Mouse (Mus musculus) embryonic facial prominence, embryonic 13.5 days (tissue): ENCODE measurements around the gene Bdp1. TPM values are rescaled to one million over a fixed set of nuclear protein-coding genes. Genes with fewer than 3 reads are reported as not detected.

Source experiments
- ATAC-seq: fragments of 200-750 bp; cut with Nextera tagmentation; 2 replicates; pipeline ENCODE4 v1.8.0; 2017; ENCODE audit warnings: low read depth; ENCODE audit not compliant: insufficient number of reproducible peaks, insufficient read depth, low FRiP score, low TSS enrichment
- H3K27ac ChIP-seq: fragments of 300-500 bp; sonication (generic); 2 replicates; pipeline ENCODE4 v1.5.1; 2015; ENCODE audit warnings: moderate library complexity, mild to moderate bottlenecking, inconsistent platforms
- H3K27me3 ChIP-seq: fragments of 300-500 bp; sonication (generic); 2 replicates; pipeline ENCODE4 v1.6.1; 2015; ENCODE audit warnings: mild to moderate bottlenecking, inconsistent platforms
- H3K36me3 ChIP-seq: fragments of 300-500 bp; sonication (generic); 2 replicates; pipeline ENCODE4 v1.6.1; 2015; ENCODE audit warnings: mild to moderate bottlenecking, inconsistent platforms
- H3K4me1 ChIP-seq: fragments of 300-500 bp; sonication (generic); 2 replicates; pipeline ENCODE4 v1.6.1; 2015; ENCODE audit warnings: inconsistent platforms
- H3K4me2 ChIP-seq: fragments of 300-500 bp; sonication (generic); 2 replicates; pipeline ENCODE4 v1.6.1; 2015; ENCODE audit warnings: moderate library complexity, mild to moderate bottlenecking, inconsistent platforms
- H3K4me3 ChIP-seq: fragments of 300-500 bp; sonication (generic); 2 replicates; pipeline ENCODE4 v1.5.1; 2015; ENCODE audit warnings: mild to moderate bottlenecking, inconsistent platforms
- H3K9ac ChIP-seq: fragments of 300-500 bp; sonication (generic); 2 replicates; pipeline ENCODE4 v1.6.1; 2015; ENCODE audit warnings: mild to moderate bottlenecking, inconsistent platforms
- H3K9me3 ChIP-seq: fragments of 300-500 bp; sonication (generic); 2 replicates; pipeline ENCODE4 v1.6.1; 2016; ENCODE audit warnings: inconsistent platforms
- WGBS: fragments of 180-500 bp; shearing (Covaris S2); methylation state at CpG from one replicate; pipeline ENCODE4 v1.1.7; 2015; ENCODE audit warnings: mixed read lengths; 5-methylcytosine and 5-hydroxymethylcytosine counted together
- polyA plus RNA-seq: library from polyadenylated mRNA; unstranded; fragments of >200 nt; fragmentation: Nextera tagmentation; extraction: Ambion mirVana; gene quantifications from 2 replicates; pipeline ENCODE4 v1.2.1, GENCODE M21; 2015

Gene Bdp1
- polyA plus RNA-seq, 1 experiment from 2014 or later, result 34.1 TPM

DNA sequence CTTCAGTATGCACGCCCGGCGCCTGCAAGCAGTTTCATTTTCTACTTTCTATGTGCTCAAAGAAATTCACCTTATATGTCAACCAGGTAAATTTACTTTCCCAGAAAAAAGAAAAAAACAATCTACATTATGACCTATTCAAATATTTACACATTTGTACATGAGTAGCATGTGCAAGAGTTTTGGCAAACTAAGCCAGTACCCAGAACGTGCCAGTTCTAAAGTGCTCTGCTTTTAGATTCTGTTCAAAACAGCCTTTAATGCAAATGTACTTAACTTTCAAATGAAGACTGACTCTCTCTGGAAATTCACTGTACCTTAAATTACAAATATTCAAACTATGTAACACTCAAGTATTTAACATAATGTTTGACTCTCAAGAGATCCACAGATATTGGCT is 114.3 kb downstream of the Bdp1 start:
- no peaks in the 10 kb centered on the region for H3K9me3 ChIP-seq
- no peaks in the 10 kb centered on the region for H3K27me3 ChIP-seq
- H3K9ac ChIP-seq, result no peak overlapping the region
- 87% methylated on average over 4 of the region's 4 CpGs for WGBS
- H3K4me1 ChIP-seq, result no peaks in the 10 kb centered on the region
- no peak overlapping the region for H3K4me2 ChIP-seq
- H3K27ac ChIP-seq, result no peak overlapping the region
- ATAC-seq, result no peak
- peaks cover 39% of the 10 kb centered on the region for H3K36me3 ChIP-seq
- H3K4me3 ChIP-seq, result no peak overlapping the region

DNA sequence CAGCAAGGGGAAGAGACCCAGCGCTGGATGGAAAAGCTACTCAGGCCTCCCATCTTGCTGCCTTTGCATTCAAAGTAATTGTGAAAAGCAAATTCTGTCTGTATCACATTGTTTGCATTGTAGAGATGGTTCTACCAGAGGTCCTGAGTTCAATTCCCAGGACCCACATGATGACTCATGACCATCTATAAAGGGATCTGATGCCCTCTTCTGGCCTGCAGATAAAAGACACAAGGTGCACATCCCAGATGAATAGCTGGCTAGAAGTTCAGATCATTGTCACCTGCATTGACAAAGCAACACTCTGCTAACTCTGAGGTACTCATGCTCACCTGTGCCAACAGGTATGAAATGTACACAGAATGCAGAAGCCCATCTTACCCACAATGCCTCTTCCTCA is 120.5 kb downstream of the Bdp1 start:
- ATAC-seq, result no peak
- no peaks in the 10 kb centered on the region for H3K9me3 ChIP-seq
- peaks cover 42% of the 10 kb centered on the region for H3K36me3 ChIP-seq
- H3K27ac ChIP-seq, result no peak overlapping the region
- WGBS, result 93% methylated on average over 1 of the region's 1 CpGs
- H3K27me3 ChIP-seq, result no peaks in the 10 kb centered on the region
- no peak overlapping the region for H3K4me3 ChIP-seq
- H3K9ac ChIP-seq, result no peak overlapping the region
- no peak overlapping the region for H3K4me2 ChIP-seq
- no peaks in the 10 kb centered on the region for H3K4me1 ChIP-seq

DNA sequence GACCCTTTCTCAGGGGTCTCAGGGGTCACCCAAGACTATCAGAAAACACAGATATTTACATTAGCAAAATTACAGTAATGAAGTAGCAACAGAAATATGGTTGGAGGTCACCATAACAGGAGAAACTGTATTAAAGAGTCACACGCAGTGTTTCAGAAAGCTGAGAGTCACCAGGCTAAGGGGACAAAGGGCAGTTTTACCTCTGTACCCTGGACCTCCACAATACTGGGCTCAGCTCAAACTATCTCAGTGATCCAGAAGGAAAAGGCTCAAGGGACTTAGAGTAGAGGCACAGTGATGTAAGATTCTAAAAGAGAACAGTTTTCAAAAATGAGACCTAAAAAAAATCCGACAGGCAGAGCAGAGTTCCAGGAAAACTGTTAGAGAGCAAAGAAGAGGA is 124.5 kb downstream of the Bdp1 start:
- no peak overlapping the region for H3K4me2 ChIP-seq
- no peak for ATAC-seq
- 69% methylated on average over 2 of the region's 2 CpGs for WGBS
- H3K9ac ChIP-seq, result no peak overlapping the region
- peaks cover 48% of the 10 kb centered on the region for H3K36me3 ChIP-seq
- H3K27me3 ChIP-seq, result no peaks in the 10 kb centered on the region
- no peak overlapping the region for H3K27ac ChIP-seq
- no peaks in the 10 kb centered on the region for H3K9me3 ChIP-seq
- no peaks in the 10 kb centered on the region for H3K4me1 ChIP-seq
- H3K4me3 ChIP-seq, result no peak overlapping the region

- Histone ChIP-seq H3K27ac (no peak overlapping the region), H3K4me2 (no peak overlapping the region), H3K9me3 (no peaks in the 10 kb centered on the region), H3K4me1 (no peaks in the 10 kb centered on the region), H3K36me3 (peaks cover 53% of the 10 kb centered on the region), H3K27me3 (no peaks in the 10 kb centered on the region), H3K4me3 (no peak overlapping the region), H3K9ac (no peak overlapping the region)
- no peak for ATAC-seq
- 92% methylated on average over 2 of the region's 5 CpGs for WGBS
Observed at GRCm38 (mm10) chr13:99970089-99970488, 133.8 kb downstream of the Bdp1 start.

Other genes with a start within 250 kb of the Bdp1 start
- 0.69 and 0.84 TPM in 2 replicates for gene Cartpt, start 203.0 kb downstream of the Bdp1 start, polyA plus RNA-seq
- gene Mccc2, start 88.4 kb downstream of the Bdp1 start, polyA plus RNA-seq, result 48.0 and 50.6 TPM in 2 replicates
- 214 and 249 TPM in 2 replicates for gene Serf1, start 3.9 kb upstream of the Bdp1 start, polyA plus RNA-seq
- 49.0 and 57.5 TPM in 2 replicates for gene Smn1, start 20.8 kb upstream of the Bdp1 start, polyA plus RNA-seq
- 0.14 and 0.21 TPM in 2 replicates for gene Naip2, start 98.0 kb upstream of the Bdp1 start, polyA plus RNA-seq
- gene Naip5, start 142.3 kb upstream of the Bdp1 start, polyA plus RNA-seq, result 0.19 and 0.22 TPM in 2 replicates
- 0.06 and 0.14 TPM in 2 replicates for gene Naip6, start 213.6 kb upstream of the Bdp1 start, polyA plus RNA-seq